Mouse (Mus musculus) embryonic fibroblast, embryonic 13.5 days (primary cell): ENCODE results near the gene Tsc22d4.

Source experiments
- CTCF ChIP-seq: IDR thresholded peaks from 2 replicates; pipeline ENCODE4 v1.5.1; 2011; ENCODE audit warnings: mild to moderate bottlenecking, control low read depth, low read length, moderate library complexity, borderline replicate concordance; ENCODE audit not compliant: insufficient read depth
- POLR2A ChIP-seq: IDR thresholded peaks from 2 replicates; pipeline ENCODE4 v1.6.1; 2011; ENCODE audit warnings: low read depth, mild to moderate bottlenecking, control low read depth, low read length, moderate library complexity

DNA sequence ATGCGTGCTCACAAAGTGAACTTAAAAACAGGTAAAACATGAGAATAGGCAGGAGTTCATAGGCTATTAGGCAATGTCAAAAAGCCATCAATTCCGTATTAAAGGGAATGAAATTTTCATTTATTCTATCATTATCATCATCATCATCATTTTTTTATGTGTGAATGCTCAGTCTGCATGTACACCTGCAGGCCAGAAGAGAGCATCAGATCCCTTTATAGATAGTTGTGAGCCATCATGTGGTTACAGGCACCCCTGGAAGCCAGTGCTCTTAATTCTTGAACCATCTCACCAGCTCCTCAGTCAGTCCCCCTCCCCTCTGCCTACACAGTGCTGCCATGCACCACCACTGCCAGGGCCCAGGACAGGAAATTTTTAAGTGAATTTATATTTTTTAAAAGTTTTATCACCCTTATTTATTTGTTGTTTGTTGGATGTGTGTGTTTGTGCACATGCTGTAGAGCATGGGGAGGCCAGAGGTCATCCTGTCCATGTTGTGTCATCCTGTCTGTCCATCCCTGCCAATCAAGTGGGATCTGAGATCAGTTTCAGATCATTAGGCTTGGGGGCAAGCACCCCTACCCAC lies 43.5 kb downstream of the Tsc22d4 start:
- TF ChIP-seq CTCF (no peak), POLR2A (no peak)
